Mouse (Mus musculus) naive thymus-derived CD4-positive, alpha-beta T cell, adult 2 months (primary cell): ENCODE measurements around the gene Msx2.

Source experiments
- DNase-seq: peaks from one replicate; pipeline ENCODE4 v3.0.0-alpha.2; 2011; ENCODE audit warnings: low read depth

The Msx2 gene

DNA sequence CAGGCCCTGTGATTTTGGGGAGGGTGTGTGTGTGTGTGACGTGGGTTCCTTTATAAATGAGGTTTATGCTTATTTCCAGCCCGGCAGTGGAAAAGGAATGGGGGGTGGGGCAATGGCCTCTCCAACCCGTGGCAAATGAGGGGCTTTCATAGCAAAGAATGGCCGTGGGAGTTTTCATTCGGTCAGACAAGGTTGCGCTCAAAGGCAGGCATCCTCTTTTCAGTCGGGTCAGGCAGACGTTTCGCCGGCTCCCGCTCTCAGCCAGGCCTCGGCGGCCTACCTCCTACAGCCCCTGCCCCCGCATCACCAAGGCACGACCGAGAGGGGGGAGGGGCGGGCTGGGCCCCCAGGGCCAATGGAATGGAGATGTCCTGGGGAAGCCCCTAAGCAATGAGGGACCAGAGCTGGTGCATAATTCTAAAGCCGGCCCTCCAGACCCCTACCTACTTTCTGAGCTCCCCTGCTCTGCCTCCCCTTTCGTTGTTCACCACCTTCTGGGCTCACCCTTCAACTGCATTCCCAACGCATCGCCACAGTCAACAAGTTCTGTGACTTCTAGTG lies 8.4 kb downstream of the Msx2 start:
- DNase-seq = no peak

DNA sequence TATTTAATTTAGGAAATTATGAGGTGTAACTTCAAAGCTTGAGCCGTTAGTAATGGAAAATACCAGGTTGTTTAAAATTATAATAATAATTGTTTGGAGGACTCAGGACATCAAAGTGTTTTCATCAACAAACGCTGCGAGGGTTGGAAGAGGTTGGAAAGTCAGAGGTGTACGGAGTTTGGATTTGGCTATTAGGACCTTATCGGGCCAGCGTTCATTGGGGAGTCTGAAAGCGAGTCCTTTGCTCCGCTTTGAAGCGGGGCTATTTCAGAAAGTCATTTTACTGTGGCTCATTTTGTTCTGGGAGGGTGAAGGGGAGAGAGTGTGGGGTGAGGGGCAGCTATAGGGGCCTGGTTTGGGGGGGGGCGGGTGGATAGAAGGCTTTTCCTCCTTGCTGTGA lies 8.9 kb downstream of the Msx2 start:
- DNase-seq = no peak

DNA sequence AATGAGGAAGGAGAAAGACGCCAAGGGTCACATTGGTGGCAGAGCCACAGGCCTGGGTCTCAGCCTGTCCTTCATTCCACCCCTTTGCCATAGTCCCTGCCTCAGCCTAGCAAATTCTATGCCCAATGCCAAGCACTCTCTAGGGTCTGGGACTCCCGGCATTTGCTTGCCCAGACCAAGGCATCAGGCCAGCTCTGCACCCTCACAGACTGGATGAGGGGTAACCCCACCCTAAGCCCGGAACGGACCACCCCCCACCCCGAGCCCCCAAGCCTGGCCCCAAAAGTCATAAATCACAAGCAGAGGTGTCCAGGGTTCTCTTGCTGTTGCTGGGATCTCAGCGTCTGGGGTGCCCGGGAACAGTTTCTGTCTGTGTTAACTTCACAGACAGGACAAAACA lies 9.8 kb downstream of the Msx2 start:
- DNase-seq = no peak

DNA sequence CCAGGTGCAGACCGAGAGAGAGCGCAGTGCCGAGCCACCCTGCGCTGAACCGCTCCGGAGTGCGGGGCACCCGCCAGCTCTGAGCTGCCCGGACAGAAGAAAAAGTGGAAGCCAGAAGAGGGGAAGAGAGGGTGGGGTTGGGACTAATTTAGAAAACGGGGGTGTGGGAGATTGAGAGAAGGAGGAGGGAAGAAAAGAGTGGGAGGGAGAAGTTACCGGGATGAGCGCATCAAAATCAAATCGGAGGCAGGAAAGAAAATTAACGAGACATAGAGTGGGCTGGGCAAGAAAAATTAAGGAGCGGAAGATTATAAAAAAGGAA lies 10.3 kb downstream of the Msx2 start:
- no peak for DNase-seq

DNA sequence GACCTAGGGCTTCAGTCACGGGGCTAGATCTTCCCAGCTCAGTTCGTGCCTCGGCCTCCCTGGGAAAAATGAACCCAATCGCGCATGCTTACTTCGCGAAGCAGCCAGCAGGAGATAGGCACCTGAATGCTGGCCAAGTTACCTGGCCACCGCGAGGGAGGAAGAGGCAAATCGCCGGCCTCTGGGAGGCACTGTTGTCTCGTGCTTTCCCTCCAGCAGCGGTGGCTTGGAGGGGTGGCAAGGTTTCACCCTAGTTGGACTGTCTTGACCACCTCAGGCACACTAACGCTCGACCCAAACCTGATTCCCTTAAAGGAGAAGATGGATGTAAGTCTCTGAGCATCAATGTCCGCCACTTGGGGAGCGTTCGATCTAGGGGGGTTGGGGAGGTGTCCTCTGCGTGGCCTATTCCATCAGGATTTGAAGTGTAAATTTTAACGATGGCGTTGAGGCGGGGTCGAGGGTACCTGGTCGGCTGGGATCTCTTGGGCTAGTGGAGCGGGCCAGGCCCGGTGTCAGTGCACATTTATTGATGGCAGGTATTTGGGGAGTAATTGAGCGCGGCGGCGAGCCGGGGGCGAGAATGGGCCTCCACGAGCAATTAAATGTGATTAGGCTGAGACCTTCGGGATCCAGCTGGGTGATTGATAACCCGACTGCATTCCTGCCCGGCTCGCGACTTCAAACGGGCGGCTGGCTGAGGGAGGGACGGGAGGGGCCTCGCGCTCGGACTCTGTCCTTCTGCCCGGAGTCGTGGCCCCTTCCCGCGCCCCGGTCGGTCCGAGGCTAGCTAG lies 10.8 kb downstream of the Msx2 start:
- no peak for DNase-seq

DNA sequence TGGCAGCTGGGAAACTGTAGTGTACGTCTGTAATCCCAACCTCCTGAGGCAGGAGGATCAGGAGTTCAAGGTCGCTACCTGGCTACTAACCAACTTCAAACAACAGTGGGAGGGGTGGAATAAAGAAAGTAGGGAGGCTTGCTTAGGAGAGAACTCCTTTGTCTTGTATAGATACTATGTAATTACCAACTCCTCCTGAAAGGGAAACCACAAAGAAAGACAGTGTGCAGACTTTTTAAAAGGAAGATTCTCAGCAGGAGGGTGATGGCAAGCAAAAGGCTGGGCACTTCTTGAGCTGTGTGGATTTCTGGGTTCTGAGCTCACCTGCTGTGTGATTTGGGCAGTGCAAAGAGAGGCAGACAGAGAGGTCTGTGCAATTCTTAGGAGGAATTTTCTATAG lies 11.5 kb downstream of the Msx2 start:
- DNase-seq = no peak

DNA sequence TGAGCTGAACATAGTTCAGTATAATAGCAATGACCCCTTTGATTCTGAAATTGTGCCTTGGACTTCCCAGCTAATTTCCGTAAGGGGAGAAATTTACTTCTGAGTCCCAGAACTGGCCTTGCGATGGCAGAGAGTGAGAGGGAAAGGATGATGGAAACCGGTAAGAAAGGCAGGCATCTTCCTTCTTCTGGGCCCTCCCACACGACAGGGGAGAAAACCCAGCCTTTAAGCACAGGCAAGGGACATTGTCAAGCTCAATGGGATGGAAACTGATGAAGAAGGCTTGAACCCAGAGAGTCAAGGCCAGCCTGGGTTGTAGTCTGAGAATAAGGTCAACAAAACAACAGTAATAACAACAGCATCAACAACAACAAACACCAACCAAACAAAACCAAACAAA lies 14.1 kb downstream of the Msx2 start:
- no peak for DNase-seq

DNA sequence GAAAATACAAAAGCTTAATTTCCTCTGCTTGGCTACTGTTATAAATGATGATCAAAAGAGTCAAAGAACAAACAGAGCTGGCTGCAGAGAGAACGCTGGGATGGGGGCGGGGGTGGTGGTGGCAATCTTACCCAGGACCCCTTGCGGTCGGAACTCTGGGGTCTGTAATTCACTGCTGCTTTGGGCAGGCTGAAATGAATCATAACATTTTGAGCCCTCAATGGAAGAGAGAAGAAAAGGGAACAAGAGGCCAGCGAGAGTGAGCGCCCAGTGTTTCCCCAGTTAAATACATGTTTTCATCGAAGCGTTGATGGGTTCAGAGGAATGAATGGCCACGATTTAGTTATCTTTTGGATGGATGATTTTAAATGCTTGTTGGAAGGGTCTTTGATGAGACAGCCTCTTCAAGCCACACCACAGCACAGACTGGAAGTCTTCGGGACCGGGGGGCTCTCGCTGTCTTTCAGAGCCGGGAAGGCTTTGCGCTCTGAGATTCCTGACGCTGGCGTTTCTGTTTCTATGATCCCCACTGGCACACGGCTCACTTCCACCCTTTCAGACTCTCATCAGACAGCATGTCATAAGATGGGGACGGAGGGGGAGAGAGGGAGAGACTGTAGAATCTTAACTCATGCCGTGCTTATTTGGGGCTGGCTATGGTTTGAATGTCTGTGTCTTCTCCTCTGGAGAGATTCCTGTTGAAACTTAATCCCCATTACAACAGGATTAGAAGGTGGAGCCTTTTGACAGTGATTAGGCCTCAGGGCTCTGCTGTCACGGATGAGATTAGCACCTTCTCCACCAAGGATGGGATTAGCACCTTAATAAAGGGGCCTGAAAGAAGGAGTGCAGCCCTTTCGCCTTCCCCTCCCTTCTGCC lies 17.8 kb downstream of the Msx2 start:
- DNase-seq = no peak

DNA sequence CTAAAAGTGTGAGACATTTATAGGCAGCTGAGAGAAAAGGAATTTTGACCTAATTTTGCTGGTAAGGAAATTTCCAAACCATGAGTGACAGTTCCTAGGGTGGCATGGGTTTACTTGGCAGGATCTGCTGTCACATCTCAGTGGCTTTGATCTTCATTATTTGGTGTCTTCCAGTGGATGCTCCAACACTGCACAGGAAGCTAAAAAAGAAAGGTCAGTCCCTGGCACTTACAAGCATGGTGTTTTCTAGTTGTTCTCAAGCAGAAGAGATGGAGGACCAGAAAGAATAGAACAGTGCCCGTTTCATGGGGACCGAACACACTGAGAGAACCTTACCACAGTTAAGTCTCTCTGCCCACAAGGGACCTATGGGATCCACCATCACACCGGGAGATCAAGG lies 18.9 kb downstream of the Msx2 start:
- DNase-seq = no peak

DNA sequence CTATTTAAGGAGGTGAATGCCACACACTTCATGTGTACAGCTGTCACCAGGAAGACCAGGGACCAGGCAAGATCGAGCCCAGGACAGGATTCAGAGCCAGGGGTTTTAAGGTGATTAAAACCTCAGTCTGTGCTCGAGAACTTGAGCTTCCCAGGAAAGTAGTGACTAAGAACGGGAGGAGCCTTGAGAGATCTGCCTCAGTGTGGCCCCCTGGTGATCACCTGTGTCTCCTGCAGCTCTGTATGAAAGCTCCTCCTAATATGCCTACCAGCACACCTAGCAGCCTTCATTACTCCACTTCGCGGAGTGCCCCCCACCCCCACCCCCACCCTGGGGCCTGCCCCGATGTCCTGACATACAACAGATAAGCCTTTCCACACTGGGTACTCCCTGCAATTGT lies 25.3 kb downstream of the Msx2 start:
- DNase-seq = no peak

DNA sequence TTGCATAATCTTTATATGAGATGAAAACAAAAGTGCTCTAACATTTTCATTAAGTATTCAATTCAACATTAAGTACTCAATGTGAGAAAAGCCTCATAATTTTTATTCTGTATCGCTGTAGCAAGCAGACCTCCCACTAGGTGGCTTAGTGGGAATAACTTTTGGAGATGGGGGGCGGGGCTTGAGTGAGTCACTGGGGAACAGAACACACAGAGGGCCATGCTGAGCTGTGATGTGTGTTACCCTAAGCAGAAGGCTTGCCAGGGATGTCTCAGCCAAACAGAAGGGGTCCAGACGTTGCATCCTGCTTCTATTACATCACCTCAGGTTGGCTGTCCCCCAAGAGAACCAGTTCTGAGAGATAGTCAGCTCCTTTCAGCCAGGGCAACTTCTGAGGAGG lies 29.3 kb downstream of the Msx2 start:
- DNase-seq = no peak

DNA sequence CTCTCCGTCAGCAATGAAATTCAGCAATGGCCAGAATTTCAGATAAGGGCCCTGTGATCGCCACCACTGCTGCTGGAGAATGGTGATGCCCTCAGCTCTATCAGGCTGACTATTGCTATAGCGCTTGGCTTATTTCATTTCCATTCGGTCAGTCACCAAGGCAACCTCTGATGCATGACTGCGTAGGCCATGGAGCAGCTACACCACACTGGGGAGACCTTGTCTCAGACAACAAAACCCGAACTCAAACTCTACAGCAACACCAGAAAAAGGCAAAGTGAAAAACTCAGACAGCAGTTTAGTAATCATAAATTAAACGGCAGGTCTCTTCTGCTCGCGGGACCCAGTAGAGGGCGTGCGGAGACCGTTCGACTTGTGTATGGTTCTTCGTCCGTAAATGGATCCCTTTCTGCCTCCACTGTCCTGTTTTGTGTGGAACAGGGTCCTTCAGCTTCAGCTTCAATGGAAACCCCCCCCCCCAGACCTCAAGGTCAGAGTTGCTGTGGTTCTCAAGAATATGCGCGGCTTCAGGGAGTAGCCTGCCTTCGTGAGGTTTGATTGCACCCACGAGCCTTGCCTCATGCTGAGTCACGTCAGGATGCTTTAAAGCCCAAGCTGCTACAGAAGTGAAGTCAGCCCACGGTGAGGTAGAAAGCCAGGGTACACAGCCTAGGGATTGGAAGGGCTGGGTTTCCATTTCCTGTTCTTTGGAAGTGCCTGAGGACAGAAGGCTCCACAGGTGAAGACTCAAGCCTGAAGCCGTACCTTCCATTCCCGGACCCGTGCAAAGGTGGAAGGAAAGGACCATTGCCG lies 30.5 kb downstream of the Msx2 start:
- no peak for DNase-seq

DNA sequence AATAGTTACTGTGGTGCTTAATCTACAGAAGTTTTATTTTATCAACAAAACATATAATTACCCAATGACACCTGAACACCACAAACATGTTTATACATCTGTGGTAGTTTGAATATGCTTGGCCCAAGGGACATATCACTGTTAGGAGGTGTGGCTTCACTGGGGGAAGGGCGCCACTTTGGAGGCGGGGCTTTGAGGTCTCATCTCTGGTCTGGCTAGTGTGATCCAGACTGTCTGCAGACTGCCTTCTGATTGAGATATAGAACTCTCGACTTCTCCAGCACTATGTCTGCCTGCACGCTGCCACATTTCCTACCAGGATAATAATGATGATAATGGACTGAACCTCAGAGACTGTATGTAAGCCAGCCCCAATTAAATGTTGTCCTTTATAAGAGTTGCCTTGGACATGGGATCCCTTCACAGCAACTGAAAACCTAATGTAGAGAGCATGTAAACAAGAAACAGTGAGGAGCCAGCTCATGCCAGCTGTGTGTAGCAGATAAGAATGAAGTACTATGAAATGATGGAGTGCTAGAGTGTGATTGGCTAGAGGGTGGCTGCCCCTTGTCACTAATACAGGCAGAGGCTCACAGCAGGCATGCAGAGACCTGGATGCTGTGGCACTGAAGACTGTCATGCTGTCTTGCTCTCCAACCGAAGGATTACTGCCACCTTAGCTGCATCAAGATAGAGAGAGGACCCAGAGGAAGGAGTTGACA lies 31.4 kb downstream of the Msx2 start:
- DNase-seq = no peak

DNA sequence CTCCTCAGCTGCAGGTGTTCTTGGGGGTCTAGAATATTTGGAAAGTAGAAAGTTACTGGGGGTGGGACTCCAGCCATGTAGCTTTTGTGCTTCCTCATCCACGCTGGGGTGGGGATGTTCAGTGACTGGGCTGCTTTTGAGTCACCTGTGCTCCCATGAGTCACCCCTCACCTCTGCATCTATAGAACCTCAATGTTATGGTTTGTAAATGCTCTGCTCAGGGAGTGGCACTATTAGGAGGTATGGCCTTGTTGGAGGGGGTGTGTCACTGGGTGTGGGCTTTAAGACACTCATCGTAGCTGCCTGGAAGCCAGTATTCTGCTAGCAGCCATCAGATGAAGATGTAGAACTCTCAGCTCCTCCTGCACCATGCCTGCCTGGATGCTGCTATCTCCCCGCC lies 32.9 kb downstream of the Msx2 start:
- DNase-seq = no peak

DNA sequence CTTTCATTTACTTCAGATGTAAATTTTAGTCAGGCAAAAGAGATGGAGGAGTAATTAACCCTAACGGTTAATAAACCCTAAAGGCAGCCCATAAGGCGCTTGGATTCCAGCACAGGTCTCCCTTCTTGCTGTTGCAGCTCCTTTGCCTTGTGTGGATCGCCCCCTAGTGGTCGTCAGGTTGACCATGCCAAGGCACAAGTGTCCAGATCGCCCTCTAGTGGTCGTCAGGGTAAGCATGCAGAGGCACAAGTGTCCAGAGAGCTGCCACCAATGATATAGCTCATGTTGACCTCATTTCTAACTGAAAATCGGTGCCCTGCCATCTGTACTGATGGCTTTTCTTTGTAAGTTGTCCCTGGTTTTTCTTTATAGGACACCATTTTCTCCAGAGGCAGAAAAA lies 46.4 kb downstream of the Msx2 start:
- peak; percentile 88 for DNase-seq

DNA sequence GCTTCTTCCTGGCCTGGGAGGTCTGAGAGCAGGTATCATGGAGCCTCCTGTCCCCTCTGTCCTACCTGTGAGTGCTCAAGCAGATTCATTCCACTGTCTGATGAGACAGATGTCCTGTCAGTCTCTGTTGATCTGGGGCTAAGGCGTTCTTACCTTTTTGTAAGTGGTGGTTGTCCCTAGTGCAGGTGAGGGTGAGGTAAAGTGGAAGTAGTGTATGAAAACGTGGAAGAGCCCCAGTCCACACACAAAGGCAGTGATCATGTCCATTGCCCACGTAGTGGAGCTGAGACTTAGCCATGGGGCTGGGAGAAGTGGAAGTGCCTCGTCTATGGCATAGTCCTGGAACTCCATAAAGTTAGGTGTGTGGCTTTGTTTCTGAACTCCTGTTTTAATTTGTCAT lies 51.7 kb downstream of the Msx2 start:
- DNase-seq = no peak

DNA sequence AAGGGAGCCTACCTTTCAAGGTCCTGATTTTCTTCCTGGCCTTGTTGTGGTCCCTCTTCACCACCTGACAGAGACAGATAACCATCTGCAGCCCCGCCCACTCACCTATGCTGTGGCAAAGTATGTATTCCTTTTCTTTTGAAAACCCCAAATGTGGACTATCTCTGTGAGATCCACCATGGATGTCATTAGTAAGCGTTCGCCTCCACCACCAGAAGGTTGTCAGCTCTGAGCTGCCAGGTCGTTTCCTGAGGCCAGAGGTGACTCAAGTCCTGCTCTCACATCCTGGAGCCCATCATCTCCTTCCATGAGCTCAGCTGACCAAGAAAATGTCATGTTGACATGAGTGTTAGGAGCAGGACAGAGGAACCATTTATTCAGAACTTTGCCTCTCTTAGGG lies 52.1 kb downstream of the Msx2 start:
- no peak for DNase-seq

DNA sequence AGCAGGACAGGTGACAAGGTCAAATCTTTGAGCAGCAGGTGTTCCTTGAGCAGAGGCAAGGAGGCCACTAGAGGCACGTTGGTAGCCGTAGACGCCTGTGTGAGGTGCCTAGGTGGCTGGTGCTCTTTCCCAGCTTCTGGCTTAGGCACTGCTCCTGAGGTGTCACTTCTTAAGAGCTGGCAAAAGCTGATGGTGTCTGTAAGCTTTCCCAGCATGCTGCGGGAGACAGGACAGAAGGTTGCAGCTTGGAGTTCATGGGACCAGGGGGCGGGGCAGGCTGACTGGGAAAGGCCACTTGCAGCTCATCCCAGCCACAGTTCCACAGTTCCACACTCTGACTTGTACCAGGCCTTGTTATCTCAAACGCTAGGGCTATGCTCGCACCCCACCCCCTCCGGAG lies 53.2 kb downstream of the Msx2 start:
- no peak for DNase-seq

DNA sequence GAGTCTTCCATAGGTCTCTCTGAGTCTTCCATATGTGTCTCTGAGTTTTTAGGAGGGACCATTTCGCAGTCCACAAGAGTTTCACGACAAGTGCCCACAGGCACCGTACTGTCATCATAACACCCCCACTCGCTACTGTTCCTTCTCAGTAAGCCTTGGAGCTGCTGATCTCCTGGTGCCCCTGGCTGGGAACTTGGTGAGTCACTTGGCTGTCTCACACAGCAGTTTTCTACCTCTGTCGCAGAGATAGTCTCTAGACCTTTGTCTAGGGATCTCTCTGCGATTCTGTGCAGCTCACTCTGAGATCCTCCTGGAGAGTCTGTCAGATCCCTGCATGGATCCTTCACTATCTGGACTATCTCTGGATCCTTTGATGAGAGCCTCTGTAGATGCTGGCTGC lies 55.2 kb downstream of the Msx2 start:
- no peak for DNase-seq
